Mouse (Mus musculus): ENCODE results near the gene Sync. TPM values are rescaled to one million over a fixed set of nuclear protein-coding genes. Genes with fewer than 3 reads are reported as not detected.
A peak's percentile ranks its signal among the peaks of the same experiment; 100 is the strongest.

Gene Sync
- polyA plus RNA-seq, 1 experiment from 2014 or later: 0.30 TPM

- 0% methylated on average over 62 of the region's 62 CpGs for WGBS
- H3K27me3 ChIP-seq (ENCODE audit: low read depth, poor library complexity, severe bottlenecking): no peaks in the 10 kb centered on the region
- no peak for DNase-seq (ENCODE audit: low spot score)
- H3K36me3 ChIP-seq: peaks cover 42% of the 10 kb centered on the region
- peaks cover 51% of the 10 kb centered on the region for H3K4me1 ChIP-seq
- H3K27ac ChIP-seq (replicated peaks): peak overlapping the region; percentile 99
- no peaks in the 10 kb centered on the region for H3K9me3 ChIP-seq (replicated peaks)
- peak overlapping the region; percentile 97 for H3K4me3 ChIP-seq
These were observed 47.3 kb downstream of the Sync start for GRCm38 (mm10) chr4:129334677-129335215.

DNA sequence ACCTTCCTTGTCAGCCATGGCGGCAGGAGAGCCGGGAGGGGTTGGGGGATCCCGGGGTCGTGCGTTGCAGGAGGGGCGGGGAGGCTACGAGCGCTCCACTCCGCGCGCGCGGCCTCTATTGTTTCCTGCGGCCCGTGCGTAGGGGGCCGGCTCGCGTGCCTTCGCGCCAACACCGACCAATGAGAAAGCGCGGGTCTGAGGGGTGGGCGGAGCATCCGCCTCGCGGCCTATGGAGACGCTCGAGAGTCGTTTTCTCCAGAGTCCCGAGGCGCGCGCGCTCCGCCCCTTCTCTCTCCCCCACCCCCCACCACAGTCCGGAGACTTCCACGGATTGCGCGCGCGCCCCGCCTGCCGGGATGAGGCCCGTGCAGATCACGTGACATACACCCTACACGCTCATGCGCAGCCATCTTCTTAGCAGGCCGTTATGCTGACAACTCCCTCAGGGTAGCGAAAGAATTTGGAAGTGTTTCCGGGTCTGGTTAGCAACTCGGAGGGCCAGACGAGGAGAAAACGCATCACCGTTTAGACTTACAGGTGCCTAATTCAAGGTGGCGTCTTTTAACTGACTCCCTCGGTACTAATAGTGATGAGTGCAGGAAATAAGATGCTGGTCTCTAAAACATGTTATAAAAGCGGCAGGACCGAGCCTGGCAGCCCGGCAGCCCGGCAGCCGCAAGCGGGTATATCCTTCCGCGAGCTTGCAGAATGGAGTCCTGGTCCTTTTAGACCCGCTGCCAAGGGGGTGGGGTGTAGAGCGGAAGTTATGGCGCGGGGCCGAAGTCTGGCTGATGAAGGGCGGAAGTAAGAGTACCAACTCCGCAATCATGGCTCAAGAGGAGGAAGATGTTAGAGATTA, 48.0 kb downstream of the Sync start, which contains the start of the genes Rbbp4 and Zbtb8os:
TSS of gene Rbbp4 (minus strand) at position 155 of the 859 bp plus-strand sequence.
TSS of gene Zbtb8os (plus strand) at position 480 of the 859 bp plus-strand sequence.
- Histone ChIP-seq H3K27ac (replicated peaks) (peak within 1 kb of the TSS; percentile 99), H3K4me1 (peaks cover 51% of the 10 kb centered on the region), H3K27me3 (ENCODE audit: low read depth, poor library complexity, severe bottlenecking) (no peaks in the 10 kb centered on the region), H3K36me3 (peaks cover 36% of the 10 kb centered on the region), H3K4me3 (peak within 1 kb of the TSS; percentile 97), H3K9me3 (replicated peaks) (no peaks in the 10 kb centered on the region)
- under 1% methylated on average over 72 of the region's 73 CpGs for WGBS
- peak; percentile 99 for DNase-seq (ENCODE audit: low spot score)

- WGBS: 55% methylated on average over 14 of the region's 14 CpGs
- Histone ChIP-seq H3K27me3 (ENCODE audit: low read depth, poor library complexity, severe bottlenecking) (no peaks in the 10 kb centered on the region), H3K4me3 (peak overlapping the region; percentile 97), H3K9me3 (replicated peaks) (no peaks in the 10 kb centered on the region), H3K4me1 (peaks cover 46% of the 10 kb centered on the region), H3K27ac (replicated peaks) (peak overlapping the region; percentile 99), H3K36me3 (peaks cover 35% of the 10 kb centered on the region)
- no peak for DNase-seq (ENCODE audit: low spot score)
These were observed 48.9 kb downstream of the Sync start for GRCm38 (mm10) chr4:129336291-129336690.

DNA sequence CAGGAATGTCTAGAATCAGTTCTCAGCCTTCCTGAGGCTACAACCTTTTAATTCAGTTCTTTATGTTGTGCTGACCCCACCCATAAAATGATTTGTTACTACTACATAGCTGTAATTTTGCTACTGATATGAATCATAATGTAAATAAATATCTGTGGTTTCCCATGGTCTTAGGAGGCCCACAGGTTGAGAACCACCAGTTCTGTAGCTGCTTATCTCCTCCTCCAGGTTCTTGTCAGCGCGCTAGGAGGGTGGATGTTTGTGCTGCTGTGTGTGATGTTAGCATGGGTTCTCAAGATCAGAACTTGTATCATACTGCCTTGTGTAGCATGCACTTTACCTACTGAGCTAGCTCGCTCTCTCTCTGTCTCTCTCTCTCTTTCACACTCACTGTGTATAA, 52.3 kb downstream of the Sync start:
- H3K36me3 ChIP-seq: peaks cover 42% of the 10 kb centered on the region
- DNase-seq (ENCODE audit: low spot score): no peak
- no peak overlapping the region for H3K4me3 ChIP-seq
- WGBS: 92% methylated on average over 3 of the region's 3 CpGs
- H3K4me1 ChIP-seq: peaks cover 17% of the 10 kb centered on the region
- H3K27ac ChIP-seq (replicated peaks): no peak overlapping the region
- H3K27me3 ChIP-seq (ENCODE audit: low read depth, poor library complexity, severe bottlenecking): no peaks in the 10 kb centered on the region
- no peaks in the 10 kb centered on the region for H3K9me3 ChIP-seq (replicated peaks)

DNA sequence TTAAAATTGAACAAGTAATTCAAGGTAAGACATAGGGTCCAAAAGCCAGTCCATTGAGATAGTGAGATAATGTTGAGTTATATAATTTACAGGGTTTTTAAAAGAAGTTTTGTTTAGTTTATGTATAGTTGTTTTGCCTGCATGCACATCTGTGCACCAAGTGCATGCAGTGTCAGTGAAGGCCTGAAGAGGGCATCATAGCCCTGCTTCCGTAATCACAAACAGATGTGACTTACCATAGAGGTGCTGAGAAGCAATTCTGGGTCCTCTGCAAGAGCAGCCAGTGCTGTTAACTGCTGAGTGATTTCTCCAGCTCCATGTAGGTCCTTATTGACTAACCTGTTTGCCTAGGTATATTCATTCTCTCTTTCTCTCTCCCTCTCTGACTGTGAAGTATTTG, 54.5 kb downstream of the Sync start:
- no peak overlapping the region for H3K27ac ChIP-seq (replicated peaks)
- peaks cover 64% of the 10 kb centered on the region for H3K36me3 ChIP-seq
- DNase-seq (ENCODE audit: low spot score): no peak
- no peaks in the 10 kb centered on the region for H3K9me3 ChIP-seq (replicated peaks)
- 87% methylated on average over 1 of the region's 1 CpGs for WGBS
- no peak overlapping the region for H3K4me3 ChIP-seq
- no peaks in the 10 kb centered on the region for H3K27me3 ChIP-seq (ENCODE audit: low read depth, poor library complexity, severe bottlenecking)
- peaks cover 9% of the 10 kb centered on the region for H3K4me1 ChIP-seq

DNA sequence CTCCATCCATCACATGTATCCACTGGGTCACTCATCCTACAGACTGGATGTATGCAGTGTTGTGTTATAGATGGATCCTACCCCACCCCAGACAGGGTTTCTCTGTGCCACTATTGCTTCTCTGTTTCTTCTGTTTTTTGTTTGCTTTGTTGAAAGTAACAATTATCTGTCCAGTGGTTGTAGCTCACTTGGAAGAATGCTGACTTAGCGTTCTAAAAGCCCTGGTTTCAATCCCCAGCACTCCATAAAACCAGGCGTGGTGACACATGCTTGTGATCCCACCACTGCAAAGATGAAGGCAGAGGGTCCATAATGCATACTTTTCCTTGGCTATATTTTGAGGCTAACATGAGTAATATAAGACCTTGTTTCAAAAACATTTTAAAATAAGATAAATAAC, 55.3 kb downstream of the Sync start:
- H3K9me3 ChIP-seq (replicated peaks): no peaks in the 10 kb centered on the region
- no peak overlapping the region for H3K4me3 ChIP-seq
- H3K4me1 ChIP-seq: 0 out of 2 replicates have a peak, but pooled peaks cover 2% of the 10 kb centered on the region
- H3K27ac ChIP-seq (replicated peaks): no peak overlapping the region
- 91% methylated on average over 2 of the region's 2 CpGs for WGBS
- DNase-seq (ENCODE audit: low spot score): no peak
- H3K36me3 ChIP-seq: peaks cover 68% of the 10 kb centered on the region
- H3K27me3 ChIP-seq (ENCODE audit: low read depth, poor library complexity, severe bottlenecking): no peaks in the 10 kb centered on the region

DNA sequence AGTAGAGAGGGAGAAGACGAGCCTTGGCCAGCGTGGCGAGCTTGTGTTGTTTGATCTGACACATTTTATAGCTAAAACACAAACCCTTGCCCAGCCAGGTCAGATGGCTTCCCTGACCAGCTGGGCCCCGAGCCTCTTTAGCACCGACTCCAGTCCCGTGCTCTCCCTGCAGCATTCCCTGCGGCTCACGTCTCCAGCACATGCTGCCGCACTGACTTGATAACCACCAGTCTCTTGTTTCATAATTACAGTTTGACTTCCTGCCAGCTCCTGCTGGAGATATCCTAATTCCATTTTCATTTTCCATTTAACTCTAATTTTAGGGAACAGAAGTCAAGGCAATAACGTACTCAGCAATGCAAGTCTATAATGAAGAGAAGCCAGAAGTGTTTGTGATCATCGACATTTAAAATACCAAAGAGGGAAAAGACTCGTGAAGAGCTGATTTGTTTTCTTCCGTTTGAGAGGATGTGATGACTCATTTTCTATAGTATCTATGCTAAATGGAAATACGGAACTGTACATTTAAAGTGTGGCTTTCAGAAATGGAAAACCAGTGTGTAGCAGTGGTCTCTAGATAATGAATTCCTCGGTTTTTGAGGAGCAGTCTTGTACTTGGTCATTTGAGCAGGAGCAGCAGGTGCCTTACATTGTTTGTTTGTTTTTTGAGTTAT, 59.2 kb downstream of the Sync start:
- no peaks in the 10 kb centered on the region for H3K4me1 ChIP-seq
- no peaks in the 10 kb centered on the region for H3K9me3 ChIP-seq (replicated peaks)
- H3K36me3 ChIP-seq: peaks cover 62% of the 10 kb centered on the region
- H3K27ac ChIP-seq (replicated peaks): no peak overlapping the region
- DNase-seq (ENCODE audit: low spot score): no peak
- H3K27me3 ChIP-seq (ENCODE audit: low read depth, poor library complexity, severe bottlenecking): no peaks in the 10 kb centered on the region
- 91% methylated on average over 15 of the region's 15 CpGs for WGBS
- H3K4me3 ChIP-seq: no peak overlapping the region

- Histone ChIP-seq H3K4me1 (no peaks in the 10 kb centered on the region), H3K27me3 (ENCODE audit: low read depth, poor library complexity, severe bottlenecking) (no peaks in the 10 kb centered on the region), H3K36me3 (peaks cover 39% of the 10 kb centered on the region), H3K4me3 (no peak overlapping the region), H3K27ac (replicated peaks) (no peak overlapping the region), H3K9me3 (replicated peaks) (no peaks in the 10 kb centered on the region)
- 10% methylated on average over 1 of the region's 1 CpGs for WGBS
- DNase-seq (ENCODE audit: low spot score): peak; percentile 79
These were observed 63.2 kb downstream of the Sync start for GRCm38 (mm10) chr4:129350644-129351043.

DNA sequence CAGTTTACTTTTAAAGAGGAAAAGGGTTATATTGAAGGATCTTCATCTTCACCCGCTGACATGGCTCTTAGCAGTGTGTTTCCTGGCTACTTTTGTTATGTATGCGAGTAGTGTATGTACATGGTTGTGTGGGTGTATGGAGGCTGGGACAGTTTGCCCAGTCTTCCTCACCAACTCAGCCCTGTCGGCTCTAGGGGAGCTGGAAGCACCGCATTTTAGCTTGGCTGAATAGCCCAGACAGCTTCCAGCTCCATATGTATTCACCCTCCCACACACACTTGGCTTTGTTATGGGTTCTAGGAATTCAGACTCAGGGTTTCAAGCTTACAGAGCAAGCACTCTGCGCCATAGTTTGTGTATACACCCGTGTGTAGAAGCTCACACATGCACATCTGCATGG, 63.7 kb downstream of the Sync start:
- H3K4me1 ChIP-seq: no peaks in the 10 kb centered on the region
- 79% methylated on average over 6 of the region's 6 CpGs for WGBS
- no peaks in the 10 kb centered on the region for H3K9me3 ChIP-seq (replicated peaks)
- no peaks in the 10 kb centered on the region for H3K27me3 ChIP-seq (ENCODE audit: low read depth, poor library complexity, severe bottlenecking)
- H3K4me3 ChIP-seq: no peak overlapping the region
- no peak overlapping the region for H3K27ac ChIP-seq (replicated peaks)
- peaks cover 39% of the 10 kb centered on the region for H3K36me3 ChIP-seq
- no peak for DNase-seq (ENCODE audit: low spot score)

DNA sequence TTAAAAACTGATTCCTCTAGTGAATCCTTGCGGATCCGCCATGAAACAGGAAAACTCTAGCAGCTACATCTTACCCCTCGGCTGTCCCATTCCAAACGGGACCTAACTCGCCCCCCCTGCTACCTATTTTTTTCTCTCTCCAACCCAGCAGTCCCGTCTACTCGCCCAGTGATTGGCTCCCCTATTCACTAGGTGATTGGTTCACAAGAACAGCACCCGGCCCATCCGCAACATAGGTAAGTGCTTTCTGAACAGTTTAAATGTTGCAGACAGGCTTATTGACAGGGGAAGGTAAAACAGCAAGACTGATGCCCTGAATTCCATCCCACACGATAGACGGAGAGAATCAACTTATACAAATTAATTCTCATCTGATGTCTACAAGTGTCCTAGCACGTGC, 65.8 kb downstream of the Sync start:
- H3K36me3 ChIP-seq: peaks cover 40% of the 10 kb centered on the region
- H3K27ac ChIP-seq (replicated peaks): no peak overlapping the region
- no peaks in the 10 kb centered on the region for H3K4me1 ChIP-seq
- WGBS: 92% methylated on average over 12 of the region's 12 CpGs
- no peaks in the 10 kb centered on the region for H3K9me3 ChIP-seq (replicated peaks)
- no peak overlapping the region for H3K4me3 ChIP-seq
- DNase-seq (ENCODE audit: low spot score): no peak
- H3K27me3 ChIP-seq (ENCODE audit: low read depth, poor library complexity, severe bottlenecking): no peaks in the 10 kb centered on the region

DNA sequence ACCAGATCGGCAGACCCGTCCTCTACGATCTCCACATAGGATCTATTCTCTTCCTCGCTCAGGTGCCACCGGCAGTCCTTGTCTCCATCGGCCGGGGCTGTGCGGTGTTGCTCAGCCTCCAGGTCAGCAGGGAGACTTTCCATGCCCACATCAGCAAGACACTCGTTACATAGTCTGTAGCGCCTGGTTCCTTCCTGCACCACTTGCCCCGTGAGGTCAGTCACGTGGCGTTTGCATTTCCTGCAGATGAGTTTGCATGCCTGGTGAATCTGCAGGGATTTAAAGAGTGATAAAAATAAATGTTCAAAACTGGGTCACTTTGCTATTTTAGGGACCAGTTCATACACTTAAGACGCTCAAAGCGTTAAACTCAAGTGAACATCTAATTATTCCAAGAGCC, 66.8 kb downstream of the Sync start:
- Histone ChIP-seq H3K4me1 (no peaks in the 10 kb centered on the region), H3K36me3 (peaks cover 43% of the 10 kb centered on the region), H3K9me3 (replicated peaks) (no peaks in the 10 kb centered on the region), H3K27ac (replicated peaks) (no peak overlapping the region), H3K27me3 (ENCODE audit: low read depth, poor library complexity, severe bottlenecking) (no peaks in the 10 kb centered on the region), H3K4me3 (no peak overlapping the region)
- 92% methylated on average over 15 of the region's 15 CpGs for WGBS
- DNase-seq (ENCODE audit: low spot score): no peak

GRCm38 (mm10) chr4:129357613-129358163, 70.3 kb downstream of the Sync start:
- 91% methylated on average over 15 of the region's 15 CpGs for WGBS
- Histone ChIP-seq H3K4me3 (no peak overlapping the region), H3K9me3 (replicated peaks) (no peaks in the 10 kb centered on the region), H3K27ac (replicated peaks) (no peak overlapping the region), H3K4me1 (no peaks in the 10 kb centered on the region), H3K27me3 (ENCODE audit: low read depth, poor library complexity, severe bottlenecking) (no peaks in the 10 kb centered on the region), H3K36me3 (peaks cover 47% of the 10 kb centered on the region)
- no peak for DNase-seq (ENCODE audit: low spot score)

All from midbrain, embryonic 10.5 days (tissue).